Mouse (Mus musculus): ENCODE measurements around the gene Rdx. TPM values are rescaled to one million over a fixed set of nuclear protein-coding genes. Genes with fewer than 3 reads are reported as not detected.

Gene Rdx
- total RNA-seq (2014; rRNA removed) (75.4 and 84.6 TPM in 2 replicates), polyA plus RNA-seq (2015; fragmentation: Nextera tagmentation; extraction: Ambion mirVana) (66.9 and 81.7 TPM in 2 replicates)

- Histone ChIP-seq H3K27ac (ENCODE audit: low read depth, low read length) (peak within 1 kb of the TSS; percentile 98), H3K4me1 (ENCODE audit: insufficient read depth) (peaks cover 18% of the 10 kb centered on the region), H3K36me3 (ENCODE audit: insufficient read depth) (no peaks in the 10 kb centered on the region), H3K27me3 (ENCODE audit: insufficient read depth, low read length) (no peaks in the 10 kb centered on the region), H3K9ac (peak within 1 kb of the TSS; percentile 92), H3K9me3 (ENCODE audit: low read length) (no peaks in the 10 kb centered on the region), H3K4me2 (ENCODE audit: low read depth) (peak within 1 kb of the TSS; percentile 66), H3K4me3 (ENCODE audit: low read depth, low read length) (peak within 1 kb of the TSS; percentile 90)
- no peak for ATAC-seq
- 3% methylated on average over 17 of the region's 17 CpGs for WGBS
- TF ChIP-seq CTCF (IDR thresholded peaks at IDR 0.05; ENCODE audit: low read depth) = peak; percentile 32
- DNase-seq = peak; percentile 48
These were observed at the start of gene Rdx for GRCm38 (mm10) chr9:52047129-52047820. Rdx (plus strand) TSS chr9:52047173.

GRCm38 (mm10) chr9:52003501-52003900 is 43.5 kb upstream of the Rdx start:
- DNase-seq (no peak), ATAC-seq (no peak)
- 88% methylated on average over 4 of the region's 4 CpGs for WGBS
- H3K4me3 ChIP-seq (ENCODE audit: low read depth, low read length) = no peak overlapping the region
- no peaks in the 10 kb centered on the region for H3K9me3 ChIP-seq (ENCODE audit: low read length)
- no peak overlapping the region for H3K27ac ChIP-seq (ENCODE audit: low read depth, low read length)
- no peak overlapping the region for H3K4me2 ChIP-seq (ENCODE audit: low read depth)
- no peaks in the 10 kb centered on the region for H3K27me3 ChIP-seq (ENCODE audit: insufficient read depth, low read length)
- H3K36me3 ChIP-seq (ENCODE audit: insufficient read depth) = no peaks in the 10 kb centered on the region
- H3K4me1 ChIP-seq (ENCODE audit: insufficient read depth) = no peaks in the 10 kb centered on the region
- TF ChIP-seq CTCF (IDR thresholded peaks at IDR 0.05; ENCODE audit: low read depth) = no peak
- no peak overlapping the region for H3K9ac ChIP-seq

GRCm38 (mm10) chr9:52007341-52007740 is 39.6 kb upstream of the Rdx start:
- H3K9ac ChIP-seq = no peak overlapping the region
- no peak for ATAC-seq
- no peak overlapping the region for H3K27ac ChIP-seq (ENCODE audit: low read depth, low read length)
- H3K27me3 ChIP-seq (ENCODE audit: insufficient read depth, low read length) = no peaks in the 10 kb centered on the region
- WGBS = 42% methylated on average over 2 of the region's 2 CpGs
- H3K4me3 ChIP-seq (ENCODE audit: low read depth, low read length) = no peak overlapping the region
- TF ChIP-seq CTCF (IDR thresholded peaks at IDR 0.05; ENCODE audit: low read depth) = no peak
- DNase-seq = no peak
- H3K4me2 ChIP-seq (ENCODE audit: low read depth) = no peak overlapping the region
- no peaks in the 10 kb centered on the region for H3K36me3 ChIP-seq (ENCODE audit: insufficient read depth)
- no peaks in the 10 kb centered on the region for H3K9me3 ChIP-seq (ENCODE audit: low read length)
- H3K4me1 ChIP-seq (ENCODE audit: insufficient read depth) = no peaks in the 10 kb centered on the region

GRCm38 (mm10) chr9:52008511-52008910 is 38.5 kb upstream of the Rdx start:
- no peak for DNase-seq
- no peak overlapping the region for H3K4me3 ChIP-seq (ENCODE audit: low read depth, low read length)
- no peak for ATAC-seq
- no peaks in the 10 kb centered on the region for H3K36me3 ChIP-seq (ENCODE audit: insufficient read depth)
- H3K27me3 ChIP-seq (ENCODE audit: insufficient read depth, low read length) = no peaks in the 10 kb centered on the region
- no peaks in the 10 kb centered on the region for H3K4me1 ChIP-seq (ENCODE audit: insufficient read depth)
- no peak overlapping the region for H3K9ac ChIP-seq
- H3K9me3 ChIP-seq (ENCODE audit: low read length) = no peaks in the 10 kb centered on the region
- H3K27ac ChIP-seq (ENCODE audit: low read depth, low read length) = no peak overlapping the region
- no peak overlapping the region for H3K4me2 ChIP-seq (ENCODE audit: low read depth)
- no peak for TF ChIP-seq CTCF (IDR thresholded peaks at IDR 0.05; ENCODE audit: low read depth)
- 97% methylated on average over 1 of the region's 1 CpGs for WGBS

GRCm38 (mm10) chr9:52012311-52012710 is 34.7 kb upstream of the Rdx start:
- no peak overlapping the region for H3K4me2 ChIP-seq (ENCODE audit: low read depth)
- H3K4me3 ChIP-seq (ENCODE audit: low read depth, low read length) = no peak overlapping the region
- H3K36me3 ChIP-seq (ENCODE audit: insufficient read depth) = no peaks in the 10 kb centered on the region
- ATAC-seq (no peak), DNase-seq (no peak)
- H3K4me1 ChIP-seq (ENCODE audit: insufficient read depth) = no peaks in the 10 kb centered on the region
- no peak for TF ChIP-seq CTCF (IDR thresholded peaks at IDR 0.05; ENCODE audit: low read depth)
- no peaks in the 10 kb centered on the region for H3K9me3 ChIP-seq (ENCODE audit: low read length)
- no peak overlapping the region for H3K9ac ChIP-seq
- no peak overlapping the region for H3K27ac ChIP-seq (ENCODE audit: low read depth, low read length)
- H3K27me3 ChIP-seq (ENCODE audit: insufficient read depth, low read length) = no peaks in the 10 kb centered on the region
- 95% methylated on average over 1 of the region's 1 CpGs for WGBS

GRCm38 (mm10) chr9:52012781-52013436 is 34.1 kb upstream of the Rdx start:
- TF ChIP-seq CTCF (IDR thresholded peaks at IDR 0.05; ENCODE audit: low read depth) = no peak
- WGBS = 87% methylated on average over 5 of the region's 5 CpGs
- no peak for ATAC-seq

GRCm38 (mm10) chr9:52013900-52014455 is 33.0 kb upstream of the Rdx start:
- Histone ChIP-seq H3K4me2 (ENCODE audit: low read depth) (no peak overlapping the region), H3K27ac (ENCODE audit: low read depth, low read length) (no peak overlapping the region), H3K9me3 (ENCODE audit: low read length) (no peaks in the 10 kb centered on the region), H3K36me3 (ENCODE audit: insufficient read depth) (no peaks in the 10 kb centered on the region), H3K9ac (no peak overlapping the region), H3K4me3 (ENCODE audit: low read depth, low read length) (no peak overlapping the region), H3K4me1 (ENCODE audit: insufficient read depth) (no peaks in the 10 kb centered on the region), H3K27me3 (ENCODE audit: insufficient read depth, low read length) (no peaks in the 10 kb centered on the region)
- ATAC-seq (no peak), DNase-seq (no peak)
- 51% methylated on average over 5 of the region's 5 CpGs for WGBS
- TF ChIP-seq CTCF (IDR thresholded peaks at IDR 0.05; ENCODE audit: low read depth) = no peak

More at GRCm38 (mm10) chr9:52012781-52013436, 34.1 kb upstream of the Rdx start:
- Histone ChIP-seq H3K9ac (no peak overlapping the region), H3K36me3 (ENCODE audit: insufficient read depth) (no peaks in the 10 kb centered on the region), H3K4me3 (ENCODE audit: low read depth, low read length) (no peak overlapping the region), H3K4me1 (ENCODE audit: insufficient read depth) (no peaks in the 10 kb centered on the region), H3K27me3 (ENCODE audit: insufficient read depth, low read length) (no peaks in the 10 kb centered on the region), H3K27ac (ENCODE audit: low read depth, low read length) (no peak overlapping the region), H3K4me2 (ENCODE audit: low read depth) (no peak overlapping the region), H3K9me3 (ENCODE audit: low read length) (no peaks in the 10 kb centered on the region)
- no peak for DNase-seq

Data from forebrain, postnatal 0 days (tissue).